Mouse (Mus musculus) kidney, postnatal 25 days (tissue): ENCODE data around the gene Gm20388.

ENCODE experiments used
- DNase-seq, 2 experiments: peaks; one replicate each; pipeline ENCODE4 v3.0.0; 2021; ENCODE audit warnings: mixed read lengths in 2 of 2

Gm20388 gene

GRCm38 (mm10) chr8:120947240-120947639, 1036.6 kb downstream of the Gm20388 start:
- DNase-seq = peak; percentile 49 to 76

GRCm38 (mm10) chr8:120948050-120948595, 1037.5 kb downstream of the Gm20388 start:
- peak in 1 of 2 experiments; percentile 25 for DNase-seq

- DNase-seq = no peak
These were observed 1038.2 kb downstream of the Gm20388 start for GRCm38 (mm10) chr8:120948620-120949491.

DNA sequence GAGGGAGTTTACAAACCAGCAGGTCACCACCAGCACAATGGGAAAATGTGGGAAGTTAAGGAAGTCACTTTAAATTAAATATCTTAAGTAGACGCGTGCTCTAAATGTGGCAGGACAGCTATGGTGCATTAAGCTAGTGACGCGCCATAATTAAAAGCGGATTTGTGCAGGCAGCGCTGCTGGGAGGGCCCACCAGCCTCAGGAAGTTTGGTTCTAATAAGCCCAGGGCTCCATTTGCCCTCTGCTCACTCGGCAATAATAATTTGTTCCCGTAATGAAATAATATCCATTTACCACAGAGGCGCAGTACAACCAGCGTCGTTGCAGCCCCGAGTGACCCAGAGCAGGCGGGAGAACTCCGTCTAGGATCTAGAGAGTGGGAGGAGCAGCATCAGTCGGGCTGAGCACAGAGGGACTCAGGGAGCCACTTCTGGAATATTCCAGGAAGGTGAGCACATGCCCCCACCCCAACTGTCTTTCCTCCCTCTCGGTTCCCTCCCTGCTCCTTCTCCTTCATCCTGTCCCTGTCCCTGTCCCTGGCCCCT, 1040.1 kb downstream of the Gm20388 start:
- no peak for DNase-seq

- no peak for DNase-seq
These were observed 1048.8 kb downstream of the Gm20388 start for GRCm38 (mm10) chr8:120959470-120959891.

GRCm38 (mm10) chr8:120962606-120963380, 1052.2 kb downstream of the Gm20388 start:
- DNase-seq = no peak

DNA sequence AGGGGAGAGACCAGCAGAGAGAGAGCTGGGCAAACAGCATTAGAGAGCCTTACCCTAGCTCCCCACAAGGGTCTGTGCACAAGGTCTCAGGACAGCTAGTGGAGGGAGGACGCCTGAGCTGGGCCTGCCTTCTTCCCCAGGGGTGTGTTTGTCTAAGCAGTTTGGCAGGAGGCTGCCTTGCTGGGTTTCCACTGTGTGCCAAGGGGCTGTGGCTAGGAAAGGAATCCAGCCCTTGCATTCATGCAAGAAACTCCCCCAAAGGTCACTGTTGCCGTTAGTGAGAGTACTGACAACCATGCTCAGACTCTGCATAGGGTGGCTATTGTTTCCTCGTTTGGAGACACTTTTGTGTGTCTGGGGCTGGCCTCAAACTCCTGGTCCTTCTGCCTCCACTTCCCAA, 1055.9 kb downstream of the Gm20388 start:
- DNase-seq = no peak

- DNase-seq = peak in 1 of 2 experiments; percentile 29
These were observed 1057.7 kb downstream of the Gm20388 start for GRCm38 (mm10) chr8:120968308-120968707.

DNA sequence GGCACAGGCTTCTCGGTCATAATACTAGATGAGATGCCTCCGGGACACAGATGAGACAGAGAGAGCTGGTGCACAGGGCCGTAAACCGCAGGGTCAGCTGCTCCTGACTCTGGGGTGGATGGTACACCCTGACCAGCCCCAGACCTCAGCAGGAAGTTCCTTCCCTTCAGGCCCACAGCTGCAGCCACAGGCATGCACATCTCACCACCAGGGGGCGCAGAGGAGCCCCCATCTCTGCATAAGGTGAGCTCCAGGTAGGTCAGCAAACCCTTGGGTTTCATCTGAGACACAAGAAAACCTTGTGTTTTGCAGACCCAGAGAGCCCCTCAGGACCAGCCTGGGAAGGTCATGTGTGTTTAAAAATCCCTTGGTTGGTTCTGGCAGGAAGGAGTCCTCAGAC, 1059.7 kb downstream of the Gm20388 start:
- DNase-seq = peak; percentile 57 to 74

DNA sequence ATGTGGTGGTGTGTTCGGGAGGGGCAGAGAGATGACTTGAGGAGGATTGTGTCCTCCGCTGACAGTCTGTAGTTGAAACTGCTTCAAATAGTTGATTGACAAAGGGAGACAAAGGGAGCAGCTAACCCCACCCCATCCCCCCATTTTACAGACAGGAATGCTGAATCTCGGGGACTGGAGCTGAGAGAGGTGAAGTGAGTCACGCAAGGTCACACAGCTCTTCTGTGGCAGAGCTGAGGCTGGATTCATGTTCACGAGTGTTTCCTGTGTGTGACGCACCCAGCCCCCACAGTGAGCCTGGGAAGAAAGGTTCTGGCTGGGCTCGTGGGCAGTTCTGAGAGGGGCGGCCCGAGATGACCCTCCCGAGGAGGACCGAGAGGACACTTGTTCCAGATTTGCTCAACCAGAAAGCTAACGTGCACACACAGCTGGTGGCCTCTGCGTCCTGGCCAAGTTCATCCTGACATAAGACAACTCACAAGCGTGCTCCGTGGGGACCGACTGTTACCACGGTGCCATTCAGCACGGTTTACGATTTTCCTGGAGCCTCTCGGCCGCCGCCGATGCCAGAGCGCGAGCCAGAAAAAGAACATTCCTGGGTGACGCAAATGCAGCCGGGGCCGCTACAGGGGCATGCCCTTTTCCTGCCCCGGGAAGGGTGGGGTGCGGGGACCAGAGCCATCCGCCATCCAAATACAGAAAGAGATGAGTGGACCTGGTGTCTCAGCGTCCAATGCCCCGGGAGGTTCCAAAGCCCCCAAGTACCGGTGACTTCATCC, 1061.2 kb downstream of the Gm20388 start:
- peak; percentile 56 to 80 for DNase-seq

GRCm38 (mm10) chr8:120973046-120973445, 1062.4 kb downstream of the Gm20388 start:
- no peak for DNase-seq

DNA sequence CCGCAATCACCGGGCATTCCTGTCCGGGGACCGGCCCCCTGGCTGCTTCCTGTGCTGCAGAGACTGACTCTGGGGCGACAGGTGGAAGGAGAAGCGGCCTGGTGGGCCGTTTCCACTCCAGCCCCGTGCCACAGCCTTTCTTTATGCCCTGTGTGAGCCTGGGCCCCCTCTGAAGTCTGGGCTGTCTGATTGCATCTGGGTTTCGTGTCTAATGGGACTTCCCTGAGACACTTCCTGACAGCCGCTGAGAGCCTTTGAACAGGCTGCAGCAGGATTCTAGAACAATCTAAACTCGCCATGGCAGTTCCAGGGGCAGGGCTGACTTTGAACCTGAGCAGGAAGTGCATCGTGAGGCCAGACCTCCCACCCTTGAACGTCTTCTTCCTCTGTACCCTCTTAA, 1066.5 kb downstream of the Gm20388 start:
- peak in 1 of 2 experiments; percentile 41 for DNase-seq

DNA sequence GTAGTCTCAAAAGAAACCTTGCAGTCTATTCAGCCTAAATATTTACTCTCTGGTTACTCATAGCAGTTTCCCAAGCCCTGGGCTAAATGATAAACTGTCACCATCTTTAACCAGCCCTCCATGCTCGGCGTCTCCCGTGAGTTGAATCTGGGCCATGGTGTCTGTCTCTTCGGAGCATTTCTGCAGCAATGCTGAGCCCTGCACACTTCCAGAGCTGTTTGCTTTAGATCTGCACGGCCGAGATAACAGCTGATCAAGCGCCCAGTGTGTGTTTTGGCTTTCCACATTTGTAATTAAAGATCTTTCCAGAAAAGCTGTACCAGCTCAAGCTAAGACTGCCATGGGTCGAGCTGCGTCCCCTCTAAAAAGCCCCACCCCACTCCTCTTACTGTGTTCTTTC, 1068.6 kb downstream of the Gm20388 start:
- DNase-seq = no peak

DNA sequence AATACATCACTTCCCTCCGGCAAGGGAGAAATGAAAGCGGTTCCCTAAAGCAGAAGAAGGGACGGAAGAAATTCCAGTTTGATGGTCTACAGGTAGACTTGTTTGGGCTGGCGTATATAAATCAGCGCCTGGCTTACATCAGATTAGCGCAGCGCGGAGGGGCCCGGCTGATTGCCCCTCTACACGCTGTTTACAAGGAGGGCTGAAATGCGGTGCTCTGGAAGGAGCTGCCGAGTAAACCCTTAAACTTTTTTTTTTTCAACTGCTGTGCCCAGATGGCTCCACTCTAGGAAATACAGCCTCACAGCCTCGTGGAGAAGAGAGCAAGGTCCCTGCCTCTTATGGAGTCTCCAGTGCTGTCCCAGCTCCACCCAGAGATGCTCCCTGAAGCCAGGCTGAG, 1070.3 kb downstream of the Gm20388 start:
- DNase-seq = no peak

- DNase-seq = no peak
These were observed 1074.2 kb downstream of the Gm20388 start for GRCm38 (mm10) chr8:120984888-120985287.

DNA sequence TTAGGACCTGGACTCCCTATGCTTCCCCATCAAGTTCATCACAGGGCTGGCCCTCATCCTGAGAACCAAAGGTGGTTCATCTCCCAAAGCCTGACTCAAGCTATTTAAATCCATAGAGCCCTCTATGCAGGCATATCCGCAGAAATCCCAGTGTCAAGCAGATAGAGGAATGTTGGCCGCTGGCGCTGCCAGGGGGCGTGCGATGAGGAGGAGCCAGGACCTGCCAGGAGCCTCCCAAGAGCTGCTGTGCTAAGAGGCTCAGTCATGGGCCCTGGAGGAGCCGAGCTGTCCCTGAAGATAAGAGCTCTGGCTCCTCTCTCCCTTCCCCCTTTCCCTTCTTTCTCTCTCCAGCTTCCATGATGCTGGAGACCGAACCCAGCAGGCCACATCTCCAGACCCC, 1075.4 kb downstream of the Gm20388 start:
- no peak for DNase-seq

DNA sequence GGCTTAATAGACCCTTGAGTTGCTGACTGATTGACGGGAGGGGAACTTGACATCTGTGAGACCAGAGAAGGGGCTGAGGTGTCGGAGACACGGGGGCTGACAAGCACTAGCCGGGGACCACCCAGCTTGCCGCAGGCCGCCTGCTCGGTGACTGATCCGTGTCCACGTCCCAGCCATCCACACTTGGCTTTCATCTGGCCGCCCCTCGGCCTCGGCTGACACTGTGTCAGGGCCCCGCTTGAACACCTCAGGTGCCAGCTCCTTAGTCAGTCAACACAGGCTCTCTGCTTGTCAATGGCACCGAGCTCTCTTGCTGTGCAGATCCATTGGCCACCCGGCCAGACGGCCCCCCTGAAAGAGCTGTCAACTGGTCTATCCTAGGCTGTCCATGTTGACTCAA, 1083.1 kb downstream of the Gm20388 start:
- DNase-seq = no peak

DNA sequence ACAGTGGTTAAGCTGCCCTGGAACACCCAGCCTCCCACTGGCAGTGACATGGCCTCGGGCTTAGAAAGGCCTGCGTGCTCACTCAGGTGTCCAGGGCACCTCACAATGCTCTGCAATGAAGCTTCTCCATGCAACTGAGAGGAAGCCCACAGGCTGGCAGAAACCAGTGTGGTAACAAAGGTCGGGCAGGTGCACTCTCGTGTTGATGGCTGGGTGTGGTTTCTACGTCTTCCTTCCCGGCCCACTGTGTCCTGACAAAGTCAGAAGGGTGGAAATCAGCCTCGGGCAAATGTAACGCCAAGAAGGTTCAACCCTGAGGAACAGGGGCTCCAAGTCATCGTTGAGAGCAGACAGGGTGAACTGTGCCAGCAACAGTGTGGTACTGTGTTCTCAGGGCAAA, 1084.8 kb downstream of the Gm20388 start:
- no peak for DNase-seq

DNA sequence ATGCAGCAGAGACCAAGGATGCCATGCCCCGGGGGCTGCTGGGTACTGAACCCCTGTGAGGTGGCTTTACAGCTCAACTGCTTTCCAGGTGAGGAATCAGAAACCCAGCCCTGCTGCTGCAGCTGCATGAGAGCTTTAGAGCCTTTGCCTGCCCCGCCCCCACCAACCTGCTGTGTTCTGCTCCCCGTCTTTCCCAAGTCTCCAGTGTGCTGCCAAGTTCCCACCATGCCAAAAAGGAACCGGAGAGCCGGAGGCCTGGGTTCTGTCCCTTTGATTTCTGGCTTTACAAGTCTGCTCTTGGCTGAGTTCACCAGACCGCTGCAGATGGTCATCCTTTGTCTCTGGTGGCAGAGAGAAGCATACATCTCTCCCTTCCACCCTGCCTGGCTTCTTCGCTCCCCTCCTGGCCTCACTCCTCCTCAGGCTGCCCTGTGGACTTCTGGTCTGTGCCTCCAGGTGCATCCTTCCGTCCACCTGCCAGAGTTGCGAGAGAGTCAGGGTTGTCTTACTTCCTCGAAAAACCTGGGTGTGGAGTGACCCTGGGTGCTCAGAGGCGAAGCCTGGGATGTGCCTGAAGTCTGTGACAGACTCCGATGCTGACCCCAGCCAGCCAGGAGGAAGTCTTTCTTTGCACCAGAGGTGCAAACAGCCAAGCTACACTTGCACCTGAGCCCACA, 1086.4 kb downstream of the Gm20388 start:
- DNase-seq = no peak

DNA sequence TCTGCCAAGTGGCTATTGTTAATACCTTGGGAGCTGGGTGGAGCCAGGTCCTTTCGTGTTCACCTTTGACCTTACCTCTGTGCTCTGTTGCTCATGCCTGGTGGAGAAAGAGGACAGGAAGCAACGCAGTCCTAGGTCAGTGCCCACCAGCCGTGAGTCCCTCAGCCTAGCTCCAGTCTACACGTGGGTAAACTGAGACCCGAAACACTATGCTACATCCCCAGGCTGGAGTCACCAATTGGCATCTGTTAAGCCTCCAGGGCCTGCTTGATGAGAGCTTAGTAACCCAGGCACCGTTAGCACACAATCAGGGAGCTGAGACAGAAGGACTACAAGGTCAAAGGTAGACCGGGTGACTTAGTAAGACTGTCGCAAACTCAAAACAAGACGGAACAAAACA, 1087.3 kb downstream of the Gm20388 start:
- no peak for DNase-seq

DNA sequence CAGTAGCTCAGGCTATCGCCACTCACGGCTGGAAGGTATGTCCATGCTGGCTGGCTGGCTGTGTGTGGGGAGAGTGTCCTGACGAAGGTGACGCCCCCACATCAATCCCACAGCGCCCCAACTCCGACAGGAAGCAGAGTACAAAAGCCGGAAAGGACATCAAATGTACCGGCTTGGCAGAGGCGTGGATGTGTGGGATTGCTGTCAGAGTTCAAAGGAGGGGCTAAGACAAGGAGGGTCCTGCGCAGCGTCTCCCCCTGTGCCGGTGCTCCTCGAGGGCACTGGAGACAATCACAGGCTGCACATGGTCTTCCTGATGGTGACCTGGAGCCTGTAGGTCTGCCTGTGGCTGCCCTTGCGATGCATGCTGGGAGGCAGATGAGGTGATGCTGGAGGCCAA, 1088.3 kb downstream of the Gm20388 start:
- DNase-seq = peak; percentile 4 to 52

DNA sequence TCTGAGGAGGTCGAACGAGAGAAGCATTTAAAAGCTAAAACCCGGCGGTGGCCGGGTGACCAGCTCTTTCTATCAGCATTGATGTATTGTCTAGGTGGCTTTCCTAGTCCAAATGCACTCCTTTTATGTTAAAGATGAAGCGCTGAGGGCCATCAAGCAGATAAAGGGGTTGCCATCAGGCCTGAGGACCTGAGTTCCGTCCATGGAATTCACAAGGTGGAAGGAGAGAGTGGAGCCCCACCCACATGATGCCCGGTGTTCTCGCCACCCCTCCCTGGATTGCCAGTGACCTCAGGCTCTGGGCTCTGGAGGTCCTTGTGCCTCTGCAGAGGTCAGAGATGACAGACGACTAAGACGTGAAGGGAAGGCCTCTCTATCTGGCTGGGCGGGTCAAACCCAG, 1091.3 kb downstream of the Gm20388 start:
- no peak for DNase-seq
